22 mouse cellular contexts compared by ENCODE assay signal in genomic region chr3:153808406-153808805, GRCm38 (mm10). TPM values are rescaled to one million over a fixed set of nuclear protein-coding genes. Genes with fewer than 3 reads are reported as not detected.
DNase-seq lines count a peak whose midpoint lies in the region; ATAC-seq lines count a peak whose summit lies in the region.
"Had no signal": no experiment of that assay in that cellular context is flagged by ENCODE, and none has a peak within 500 bp of the region (broad histone marks: within the 10 kb centered on the region; RNA-seq: fewer than 3 reads in every experiment).

No protein-coding gene starts in this region.

- peaks cover 12% of the 10 kb centered on the region for H3K4me1 ChIP-seq in neural tube, embryonic 15.5 days
- H3K4me1 ChIP-seq in liver, embryonic 13.5 days (replicated peaks): peaks cover 53% of the 10 kb centered on the region

- no peak overlapping the region for H3K27ac ChIP-seq in neural tube, embryonic 15.5 days (replicated peaks)
- H3K27ac ChIP-seq in liver, embryonic 13.5 days: peak overlapping the region; percentile 93
- H3K27ac ChIP-seq: lung, embryonic 15.5 days; macrophage; midbrain, embryonic 15.5 days had no signal

- no peak overlapping the region for H3K4me3 ChIP-seq in neural tube, embryonic 15.5 days (replicated peaks)
- H3K4me3 ChIP-seq in liver, embryonic 13.5 days (replicated peaks): no peak overlapping the region
- H3K4me3 ChIP-seq: heart, embryonic 12.5 days; lung, embryonic 15.5 days; midbrain, embryonic 15.5 days had no signal

- no peaks in the 10 kb centered on the region for H3K36me3 ChIP-seq in neural tube, embryonic 15.5 days
- no peaks in the 10 kb centered on the region for H3K36me3 ChIP-seq in liver, embryonic 13.5 days
- H3K36me3 ChIP-seq: heart, embryonic 12.5 days; lung, embryonic 15.5 days; midbrain, embryonic 15.5 days had no signal

- no peak for ATAC-seq in neural tube, embryonic 15.5 days (ENCODE audit: low FRiP score)
- ATAC-seq in erythroid progenitor cell, adult 5-6 weeks (replicated peaks; ENCODE audit: low FRiP score, poor library complexity, severe bottlenecking): 0 out of 2 replicates have a peak, but pooled peaks have one; percentile 0
- peak; percentile 16 for ATAC-seq in liver, embryonic 13.5 days (ENCODE audit: low read depth)
- no peak for ATAC-seq in megakaryocyte progenitor cell, adult 5-6 weeks (replicated peaks; ENCODE audit: poor library complexity)
- ATAC-seq: hindbrain, embryonic 16.5 days; midbrain, embryonic 15.5 days had no signal

- intact Hi-C loops in left cerebral cortex, postnatal 4 days (cut with DNase I): loop anchor here (10.0 kb wide), 1 partner anchor 134 kb away; no protein-coding TSS in a partner anchor

- 87% methylated on average over 13 of the region's 13 CpGs for WGBS in neural tube, embryonic 15.5 days
- 87% methylated on average over 13 of the region's 13 CpGs for WGBS in liver, embryonic 13.5 days (ENCODE audit: insufficient replicate concordance)

- no peaks in the 10 kb centered on the region for H3K9me3 ChIP-seq in neural tube, embryonic 15.5 days (replicated peaks)
- H3K9me3 ChIP-seq in liver, embryonic 13.5 days (replicated peaks): no peaks in the 10 kb centered on the region
- H3K9me3 ChIP-seq: heart, embryonic 12.5 days; lung, embryonic 15.5 days; midbrain, embryonic 15.5 days had no signal

- no peak overlapping the region for H3K9ac ChIP-seq in neural tube, embryonic 15.5 days (replicated peaks)
- peak overlapping the region; percentile 48 for H3K9ac ChIP-seq in liver, embryonic 13.5 days
- H3K9ac ChIP-seq: heart, embryonic 12.5 days; lung, embryonic 15.5 days; midbrain, embryonic 15.5 days had no signal

- no peak overlapping the region for H3K4me2 ChIP-seq in neural tube, embryonic 15.5 days
- H3K4me2 ChIP-seq in liver, embryonic 13.5 days: peak overlapping the region; percentile 48
- H3K4me2 ChIP-seq: heart, embryonic 12.5 days; lung, embryonic 15.5 days; midbrain, embryonic 15.5 days had no signal

- no peaks in the 10 kb centered on the region for H3K27me3 ChIP-seq in neural tube, embryonic 15.5 days (replicated peaks)
- no peaks in the 10 kb centered on the region for H3K27me3 ChIP-seq in liver, embryonic 13.5 days
- H3K27me3 ChIP-seq: heart, embryonic 12.5 days; lung, embryonic 15.5 days; midbrain, embryonic 15.5 days had no signal

- peak; percentile 38 for DNase-seq in neural tube, embryonic 10.5 days (ENCODE audit: extremely low spot score, low spot score)
- no peak for DNase-seq in liver, embryonic 13.5 days
- no peak for DNase-seq in kidney, postnatal 10 days
- no peak for DNase-seq in left cerebral cortex, postnatal 4 days
- DNase-seq: cerebellum, adult 9-11 months; kidney, adult 18-20 months; right cerebral cortex, adult 18-20 months; thymus, adult 18-20 months had no signal

RNA-seq across cellular contexts. Expression of gene Asb17, which starts 35.6 kb away (rescaled TPM):
- not detected in 2 replicates for polyA plus RNA-seq in neural tube, embryonic 15.5 days (2015; fragmentation: Nextera tagmentation; extraction: Ambion mirVana)
- 0.72 TPM in 1 of 2 replicates, not detected in the other for total RNA-seq in erythroid progenitor cell, adult 5-6 weeks (2015; ENCODE audit: low replicate concordance)
- not detected in 2 replicates for total RNA-seq in erythroid progenitor cell, adult 5-6 weeks (2017; ENCODE audit: low replicate concordance)
- 6.4 TPM in 2 replicates for polyA plus RNA-seq in liver, embryonic 13.5 days (2015; fragmentation: Nextera tagmentation; extraction: Ambion mirVana)
- not detected for total RNA-seq in left cerebral cortex, postnatal 4 days (2021)
- total RNA-seq in megakaryocyte progenitor cell, adult 5-6 weeks (2015): 0.51 and 0.64 TPM in 2 replicates
- total RNA-seq in megakaryocyte progenitor cell, adult 5-6 weeks (2017): 1.2 and 1.8 TPM in 2 replicates
- total RNA-seq: adrenal gland, postnatal 4 days; gastrocnemius, postnatal 4 days; heart, postnatal 25 days; layer of hippocampus, postnatal 14 days; left cerebral cortex, postnatal 10 days had no signal
- polyA plus RNA-seq: large intestine, adult 2 months; macrophage had no signal

Comparison
In these comparisons a context has a peak if more than half of its experiments do, and no peak if none do; other contexts are left out.
1. ATAC-seq: peak in erythroid progenitor cell, adult 5-6 weeks (single experiment) and liver, embryonic 13.5 days (single experiment); none in neural tube, embryonic 15.5 days (single experiment) and megakaryocyte progenitor cell, adult 5-6 weeks (single experiment).